Mouse (Mus musculus) midbrain, embryonic 12.5 days (tissue): ENCODE measurements around the gene Kcnk4. TPM values are rescaled to one million over a fixed set of nuclear protein-coding genes. Genes with fewer than 3 reads are reported as not detected.

Source experiments
- ATAC-seq: fragments of 200-750 bp; cut with Nextera tagmentation; 2 replicates; pipeline ENCODE4 v1.8.0; 2017; ENCODE audit warnings: low read depth, moderate TSS enrichment, moderate library complexity; ENCODE audit not compliant: low FRiP score
- H3K27ac ChIP-seq: fragments of 300-500 bp; sonication (generic); replicated peaks from 2 replicates; pipeline ENCODE4 v1.5.1; 2016; ENCODE audit warnings: mild to moderate bottlenecking
- H3K27me3 ChIP-seq: fragments of 300-500 bp; sonication (generic); 2 replicates; pipeline ENCODE4 v1.6.1; 2016; ENCODE audit warnings: mild to moderate bottlenecking
- H3K36me3 ChIP-seq: fragments of 300-500 bp; sonication (generic); 2 replicates; pipeline ENCODE4 v1.6.1; 2016
- H3K4me1 ChIP-seq: fragments of 300-500 bp; sonication (generic); 2 replicates; pipeline ENCODE4 v1.6.1; 2016
- H3K4me2 ChIP-seq: fragments of 300-500 bp; sonication (generic); replicated peaks from 2 replicates; pipeline ENCODE4 v1.6.1; 2016; ENCODE audit warnings: mild to moderate bottlenecking, moderate library complexity
- H3K4me3 ChIP-seq: fragments of 300-500 bp; sonication (generic); 2 replicates; pipeline ENCODE4 v1.5.1; 2016; ENCODE audit warnings: mild to moderate bottlenecking
- H3K9ac ChIP-seq: fragments of 300-500 bp; sonication (generic); replicated peaks from 2 replicates; pipeline ENCODE4 v1.6.1; 2016; ENCODE audit warnings: mild to moderate bottlenecking, moderate library complexity
- H3K9me3 ChIP-seq: fragments of 300-500 bp; sonication (generic); 2 replicates; pipeline ENCODE4 v1.6.1; 2016; ENCODE audit warnings: mild to moderate bottlenecking
- WGBS: fragments of 180-500 bp; shearing (Covaris S2); methylation state at CpG from one replicate; pipeline ENCODE4 v1.1.7; 2016; 5-methylcytosine and 5-hydroxymethylcytosine counted together
- microRNA-seq: library from miRNA; unstranded; fragments of <30 nt; microRNA quantifications from one replicate; pipeline ENCODE4, GENCODE M21; 2017
- polyA plus RNA-seq: library from polyadenylated mRNA; unstranded; fragments of >200 nt; fragmentation: Nextera tagmentation; extraction: Ambion mirVana; gene quantifications from 2 replicates; pipeline ENCODE4 v1.2.1, GENCODE M21; 2016

Gene Kcnk4
- polyA plus RNA-seq, 1 experiment from 2014 or later = 0.19 TPM

DNA sequence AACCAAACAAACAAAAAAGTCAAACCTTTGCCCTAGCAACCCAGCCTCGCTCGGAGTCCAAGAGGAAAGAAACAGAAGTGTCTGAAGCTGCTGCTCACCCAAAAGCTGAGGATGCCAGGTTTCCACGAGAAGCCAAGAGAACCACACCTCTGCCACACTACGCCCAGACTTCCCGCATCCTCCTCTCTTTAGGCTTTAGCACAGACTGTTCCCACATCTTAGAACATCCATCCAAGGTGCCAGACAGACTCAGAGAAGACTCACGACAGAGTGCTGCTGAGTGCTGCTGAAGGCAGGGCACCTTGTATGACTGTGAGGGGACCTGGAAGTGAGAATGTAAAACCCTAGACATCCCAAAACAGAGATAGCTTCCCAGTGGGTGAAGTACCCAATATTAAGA lies 58.5 kb downstream of the Kcnk4 start:
- 93% methylated on average over 6 of the region's 6 CpGs for WGBS
- Histone ChIP-seq H3K4me2 (no peak overlapping the region), H3K4me1 (no peaks in the 10 kb centered on the region), H3K9me3 (peaks cover 8% of the 10 kb centered on the region), H3K36me3 (no peaks in the 10 kb centered on the region), H3K27me3 (no peaks in the 10 kb centered on the region), H3K27ac (no peak overlapping the region), H3K4me3 (no peak overlapping the region), H3K9ac (no peak overlapping the region)
- no peak for ATAC-seq

DNA sequence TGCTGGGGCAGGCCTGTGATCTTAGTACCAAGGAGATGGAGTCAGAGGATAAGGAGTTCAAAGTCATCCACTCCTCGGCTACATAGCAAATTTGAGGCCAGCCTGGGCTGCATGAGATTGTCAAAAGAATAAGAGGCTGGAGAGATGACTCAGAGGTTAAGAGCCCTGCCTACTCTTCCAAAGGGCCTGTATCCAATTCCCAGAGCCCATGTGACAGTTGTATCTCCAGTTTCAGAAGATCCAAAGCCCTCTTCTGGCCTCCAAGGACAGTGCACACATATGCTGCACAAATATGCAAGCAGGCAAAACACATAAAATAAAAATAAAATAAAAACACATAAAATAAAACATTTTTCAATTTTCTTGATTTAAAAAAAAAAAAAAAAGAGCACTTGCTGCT lies 60.1 kb downstream of the Kcnk4 start:
- no peak overlapping the region for H3K9ac ChIP-seq
- H3K4me1 ChIP-seq = 0 out of 2 replicates have a peak, but pooled peaks cover 3% of the 10 kb centered on the region
- no peak overlapping the region for H3K4me2 ChIP-seq
- H3K4me3 ChIP-seq = no peak overlapping the region
- WGBS = 70% methylated on average over 1 of the region's 1 CpGs
- ATAC-seq = no peak
- H3K9me3 ChIP-seq = no peaks in the 10 kb centered on the region
- H3K36me3 ChIP-seq = no peaks in the 10 kb centered on the region
- H3K27me3 ChIP-seq = no peaks in the 10 kb centered on the region
- H3K27ac ChIP-seq = no peak overlapping the region

Small RNA genes within 50 kb of the gene (microRNA-seq; reads per million reads assigned to microRNA genes)
- gene Mir6990 = 1.9 reads per million

Other genes with a start within 250 kb of the Kcnk4 start
- 7.9 and 10.8 TPM in 2 replicates for gene Rps6ka4, start 93.9 kb downstream of the Kcnk4 start, polyA plus RNA-seq
- gene Ccdc88b, start 76.3 kb downstream of the Kcnk4 start, polyA plus RNA-seq = 0.69 and 1.1 TPM in 2 replicates
- gene Trmt112, start 24.8 kb downstream of the Kcnk4 start, polyA plus RNA-seq = 129 and 139 TPM in 2 replicates
- gene Prdx5, start 24.4 kb downstream of the Kcnk4 start, polyA plus RNA-seq = 172 and 191 TPM in 2 replicates
- 13.9 and 14.3 TPM in 2 replicates for gene Esrra, start 12.7 kb downstream of the Kcnk4 start, polyA plus RNA-seq
- 0.68 and 0.97 TPM in 2 replicates for gene Catsperz, start 9.1 kb downstream of the Kcnk4 start, polyA plus RNA-seq
- gene Bad, start 7.3 kb upstream of the Kcnk4 start, polyA plus RNA-seq = 67.6 and 69.0 TPM in 2 replicates
- gene Gpr137, start 8.0 kb upstream of the Kcnk4 start, polyA plus RNA-seq = 37.7 and 38.3 TPM in 2 replicates
- gene Ppp1r14b, start 40.5 kb upstream of the Kcnk4 start, polyA plus RNA-seq = 265 and 314 TPM in 2 replicates
- gene Plcb3, start 42.0 kb upstream of the Kcnk4 start, polyA plus RNA-seq = 21.6 and 22.5 TPM in 2 replicates
- gene Fkbp2, start 46.0 kb upstream of the Kcnk4 start, polyA plus RNA-seq = 80.3 and 83.9 TPM in 2 replicates
- gene Vegfb, start 53.1 kb upstream of the Kcnk4 start, polyA plus RNA-seq = 34.3 and 35.0 TPM in 2 replicates
- gene Dnajc4, start 58.1 kb upstream of the Kcnk4 start, polyA plus RNA-seq = 21.2 and 23.2 TPM in 2 replicates
- gene Nudt22, start 61.6 kb upstream of the Kcnk4 start, polyA plus RNA-seq = 18.7 and 19.0 TPM in 2 replicates
- 12.4 and 12.6 TPM in 2 replicates for gene Trpt1, start 61.6 kb upstream of the Kcnk4 start, polyA plus RNA-seq
- gene Fermt3, start 85.0 kb upstream of the Kcnk4 start, polyA plus RNA-seq = 6.5 and 8.2 TPM in 2 replicates
- 315 and 316 TPM in 2 replicates for gene Stip1, start 105.5 kb upstream of the Kcnk4 start, polyA plus RNA-seq
- 3.0 and 3.3 TPM in 2 replicates for gene Macrod1, start 122.3 kb upstream of the Kcnk4 start, polyA plus RNA-seq
- 8.0 and 8.2 TPM in 2 replicates for gene Flrt1, start 171.2 kb upstream of the Kcnk4 start, polyA plus RNA-seq